Mouse (Mus musculus): ENCODE measurements around the gene Cabp1.
A peak's percentile ranks its signal among the peaks of the same experiment; 100 is the strongest.

Gene Cabp1

DNA sequence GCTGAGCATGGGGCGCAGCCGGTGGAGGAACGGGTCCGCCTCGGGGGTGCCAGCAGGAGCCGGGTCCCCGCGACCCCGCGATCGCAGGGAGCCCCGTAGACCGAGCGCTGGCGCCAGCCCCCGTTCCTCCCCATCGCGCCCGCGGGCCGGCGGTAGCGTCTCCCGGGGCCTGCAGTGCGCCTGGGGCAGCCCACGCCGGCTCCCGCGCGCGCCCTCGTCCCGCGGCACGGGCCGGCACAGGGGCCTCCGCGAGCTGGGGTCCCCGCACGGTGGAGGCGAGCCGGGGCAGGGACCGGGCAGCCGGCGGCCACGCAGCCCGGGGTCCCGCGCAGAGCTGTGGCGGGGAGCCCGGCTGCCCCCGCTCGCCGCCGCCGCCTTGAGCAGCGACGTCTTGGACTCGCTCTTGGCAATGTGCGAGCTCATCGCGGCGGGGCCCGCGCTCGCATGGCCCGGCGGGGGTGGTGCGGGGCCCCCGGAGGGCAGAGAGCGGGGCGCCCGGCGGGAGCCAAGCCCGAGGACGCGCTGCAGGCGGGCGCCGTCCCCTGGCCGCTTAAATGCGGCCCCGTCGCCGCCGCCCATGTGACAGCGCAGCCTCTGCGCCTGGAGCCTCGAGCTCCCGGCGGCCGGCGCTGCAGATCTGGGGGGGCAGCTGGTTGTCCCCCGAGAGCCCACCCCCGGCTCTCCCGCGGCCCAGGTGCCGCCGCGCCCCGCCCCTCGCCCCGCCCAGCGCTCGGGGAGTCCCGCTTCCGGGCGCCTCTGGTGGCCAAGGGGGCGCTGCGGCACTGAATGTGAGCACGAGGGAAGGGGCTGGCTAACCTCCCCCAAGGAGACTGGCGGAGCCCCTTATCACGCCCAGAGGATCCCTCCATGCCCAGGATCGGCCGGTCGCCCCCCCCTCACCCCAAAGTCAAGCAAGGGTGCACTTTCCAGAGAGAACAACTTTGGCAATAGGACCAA is at the start of gene Cabp1:
Cabp1 (minus strand) TSS at position 713 of the 957 bp plus-strand sequence.
- peak; percentile 61 to 86 for DNase-seq

DNA sequence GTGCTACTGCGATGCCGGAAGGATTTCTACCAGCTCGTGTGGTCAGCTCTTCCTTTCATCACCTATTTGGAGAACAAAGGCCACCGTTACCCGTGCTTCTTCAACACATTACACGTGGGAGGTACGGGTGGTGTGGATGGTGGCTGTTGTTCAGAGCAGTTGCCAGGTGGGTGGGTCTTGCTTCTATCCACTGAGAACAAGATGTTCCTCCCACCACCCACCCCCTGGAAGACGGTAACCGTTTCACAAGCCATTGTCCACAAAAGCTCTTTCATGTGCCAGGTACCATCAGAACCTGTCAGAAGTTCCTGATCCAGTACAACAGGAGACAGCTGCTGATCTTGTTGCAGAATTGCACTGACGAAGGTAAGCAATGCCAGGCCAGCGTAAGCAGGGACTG is 46.0 kb upstream of the Cabp1 start:
- no peak for DNase-seq

DNA sequence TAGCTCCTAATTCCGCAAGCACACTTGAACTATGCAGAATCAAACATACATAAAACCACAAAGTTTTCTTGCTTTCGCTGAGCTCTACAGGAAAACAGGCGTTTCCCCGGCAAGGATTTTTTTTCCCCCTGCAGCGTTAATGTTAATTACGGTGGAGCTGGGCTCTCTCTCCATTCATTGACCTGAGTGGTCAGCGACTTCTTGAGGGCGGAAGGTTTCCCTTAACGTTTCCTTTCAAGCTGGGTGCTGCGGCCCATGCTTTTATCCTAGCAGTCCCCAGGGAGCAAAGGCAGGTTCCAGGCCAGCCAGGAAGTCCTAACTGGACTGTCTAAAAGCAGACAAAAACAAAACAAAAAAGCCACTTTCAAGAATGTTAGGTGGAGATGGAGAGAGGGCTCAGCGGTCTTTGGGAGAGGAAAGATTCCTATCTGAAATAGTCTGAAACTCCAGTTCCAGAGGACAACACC is 44.6 kb upstream of the Cabp1 start:
- no peak for DNase-seq

DNA sequence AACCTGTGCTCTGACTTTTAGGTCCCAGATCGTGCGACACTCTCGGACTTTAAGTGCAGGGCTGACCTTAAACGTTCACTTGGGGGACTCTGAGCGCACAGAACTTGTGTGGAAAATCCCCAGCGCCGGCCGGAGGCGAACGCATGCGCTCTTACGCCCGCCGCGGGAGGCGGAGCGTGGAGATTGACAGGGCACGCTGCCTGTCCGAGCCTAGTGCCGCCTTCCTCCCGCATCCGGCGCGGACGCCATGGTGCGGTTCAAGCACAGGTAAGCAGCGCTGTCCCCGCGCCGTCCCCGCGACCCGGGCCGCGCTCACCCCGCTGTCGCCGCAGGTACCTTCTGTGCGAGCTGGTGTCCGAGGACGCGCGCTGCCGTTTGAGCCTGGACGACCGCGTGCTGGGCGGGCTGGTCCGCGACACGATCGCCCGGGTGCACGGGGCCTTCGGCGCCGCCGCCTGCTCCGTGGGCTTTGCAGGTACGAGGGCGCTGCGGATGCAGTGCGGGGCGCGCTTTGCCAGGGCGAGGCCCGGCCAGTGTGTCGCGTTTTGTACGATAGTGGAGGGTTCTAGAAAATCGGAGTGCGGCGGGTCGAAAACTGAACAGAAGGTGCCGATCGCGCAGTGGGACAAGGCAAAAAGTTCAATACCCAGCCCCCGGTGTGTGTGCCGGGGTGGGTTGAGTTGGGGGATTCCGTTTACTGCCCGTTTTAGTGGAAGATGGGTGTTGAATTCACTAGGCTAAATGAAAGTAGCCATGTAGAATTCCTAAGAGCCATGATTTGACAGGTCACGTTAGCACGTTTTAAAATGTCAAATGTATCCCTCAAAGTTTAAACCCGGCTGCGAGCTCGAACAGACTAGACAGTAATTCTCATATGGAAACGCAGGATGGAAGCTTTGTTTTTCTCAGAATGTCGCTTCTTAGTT is 43.9 kb upstream of the Cabp1 start:
- DNase-seq = peak; percentile 94 to 97

DNA sequence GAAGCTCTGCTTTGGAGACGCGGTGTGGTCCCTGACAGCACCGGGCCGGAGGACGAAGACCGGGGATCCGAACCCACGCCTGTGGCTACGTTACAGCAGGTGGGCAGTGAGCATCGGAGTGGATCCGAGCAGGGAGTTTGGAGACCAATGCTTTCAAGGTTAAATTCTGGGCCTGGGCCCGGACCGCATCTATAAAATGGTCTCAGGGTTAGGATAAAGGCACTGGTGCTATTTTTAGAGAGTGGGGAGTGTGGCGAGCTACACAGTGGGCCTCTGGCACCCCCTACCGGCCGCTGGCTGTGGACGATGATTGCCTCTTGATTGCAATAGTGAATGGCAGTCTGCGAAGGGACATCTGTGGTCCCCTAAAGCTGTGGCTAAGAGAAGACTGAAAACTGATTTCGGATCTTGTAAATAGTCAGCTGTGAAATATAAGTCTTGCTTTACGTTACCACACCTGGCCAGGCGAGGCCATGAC is 41.6 kb upstream of the Cabp1 start, which contains the start of gene Pop5:
Pop5 (plus strand) TSS at position 51 of the 478 bp plus-strand sequence.
- peak; percentile 96 to 98 for DNase-seq

DNA sequence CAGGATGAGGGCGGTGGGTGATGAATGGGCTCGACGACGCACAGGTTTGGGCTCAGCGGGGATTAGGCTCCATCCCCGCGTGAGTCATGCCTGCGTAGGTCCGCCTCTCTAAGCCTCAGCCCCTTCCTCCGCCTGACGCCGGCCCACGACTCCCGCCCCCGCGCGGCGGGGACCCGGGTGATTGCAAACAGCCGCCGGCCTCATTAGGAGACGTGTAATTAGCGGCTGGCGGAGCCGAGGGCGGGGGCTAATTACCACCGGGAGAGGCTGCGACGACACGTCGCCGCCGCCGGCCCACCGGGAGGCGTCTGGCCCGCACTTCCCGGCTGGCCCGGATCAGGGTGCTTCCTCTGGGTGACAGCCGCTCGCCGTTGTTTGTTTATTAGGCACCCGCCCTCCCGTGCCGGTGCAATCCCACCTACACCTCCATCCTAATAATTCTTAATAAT is 41.2 kb upstream of the Cabp1 start:
- peak; percentile 78 to 84 for DNase-seq

DNA sequence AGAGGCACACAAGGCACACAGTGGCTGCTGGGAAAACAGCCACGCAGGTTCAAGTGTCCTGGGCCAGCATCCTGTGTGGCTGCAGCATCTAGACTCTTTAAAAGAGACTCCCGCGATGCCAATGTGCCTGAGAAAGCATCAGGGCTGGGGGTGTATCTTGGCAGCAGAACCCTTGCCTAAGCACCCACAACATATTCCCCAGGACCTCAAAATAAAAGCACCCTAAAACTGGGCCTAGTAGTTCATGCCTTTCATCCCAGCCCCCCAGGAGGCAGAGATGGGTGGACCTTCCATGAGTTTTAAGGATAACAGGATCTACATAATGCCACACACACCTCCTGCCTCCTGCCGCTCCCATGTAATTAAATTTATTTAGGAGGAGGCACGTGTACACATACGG is 40.3 kb upstream of the Cabp1 start:
- DNase-seq = no peak

DNA sequence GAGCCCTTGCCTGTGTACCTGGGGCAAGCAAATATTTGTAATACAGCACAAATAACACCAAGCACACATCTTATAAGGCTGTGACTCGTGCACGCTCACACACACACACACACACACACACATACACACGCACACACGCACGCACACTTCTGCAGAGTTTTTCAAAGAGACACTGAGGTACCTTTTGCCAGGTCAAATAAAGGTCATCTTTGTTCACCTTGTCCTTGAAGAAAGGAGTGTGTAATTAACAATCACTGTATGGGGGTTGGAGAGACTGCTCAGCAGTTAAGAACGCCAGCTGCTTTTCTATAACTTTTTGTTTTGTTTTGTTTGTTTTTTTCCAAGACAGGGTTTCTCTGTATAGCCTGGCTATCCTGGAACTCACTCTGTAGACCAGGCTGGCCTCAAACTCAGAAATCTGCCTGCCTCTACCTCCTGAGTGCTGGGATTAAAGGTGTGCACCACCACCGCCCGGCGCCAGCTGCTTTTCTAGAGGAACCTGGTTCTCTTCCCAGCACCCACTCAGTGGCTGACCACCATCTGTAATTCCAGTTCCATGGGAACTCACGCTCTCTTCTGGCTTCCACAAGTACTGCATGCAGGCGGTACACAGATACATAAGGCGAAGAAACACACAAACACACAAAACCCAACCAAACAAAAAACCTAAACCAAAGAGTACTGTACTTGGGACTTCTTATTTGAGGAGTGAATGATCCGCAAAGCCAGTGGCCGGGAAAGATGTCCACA is 39.0 kb upstream of the Cabp1 start:
- no peak for DNase-seq

DNA sequence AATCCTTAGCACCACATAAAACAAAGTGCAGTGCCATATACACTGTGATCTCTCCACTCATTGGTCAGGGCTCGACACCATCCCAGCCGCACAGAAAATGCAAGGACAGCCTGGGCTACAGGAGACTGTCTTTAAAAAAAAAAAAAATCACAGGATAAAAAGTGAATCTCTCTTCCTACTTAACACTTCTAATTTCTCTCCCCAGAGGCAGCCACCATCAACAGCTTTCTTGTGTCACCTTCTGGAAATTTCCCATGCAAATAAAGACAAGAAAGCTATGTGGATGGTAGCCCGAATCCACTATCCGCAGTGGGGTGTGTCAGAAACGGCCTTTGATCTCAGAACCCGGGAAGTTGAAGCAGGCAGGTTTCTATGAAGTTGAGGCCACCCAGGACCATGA is 38.3 kb upstream of the Cabp1 start:
- no peak for DNase-seq

DNA sequence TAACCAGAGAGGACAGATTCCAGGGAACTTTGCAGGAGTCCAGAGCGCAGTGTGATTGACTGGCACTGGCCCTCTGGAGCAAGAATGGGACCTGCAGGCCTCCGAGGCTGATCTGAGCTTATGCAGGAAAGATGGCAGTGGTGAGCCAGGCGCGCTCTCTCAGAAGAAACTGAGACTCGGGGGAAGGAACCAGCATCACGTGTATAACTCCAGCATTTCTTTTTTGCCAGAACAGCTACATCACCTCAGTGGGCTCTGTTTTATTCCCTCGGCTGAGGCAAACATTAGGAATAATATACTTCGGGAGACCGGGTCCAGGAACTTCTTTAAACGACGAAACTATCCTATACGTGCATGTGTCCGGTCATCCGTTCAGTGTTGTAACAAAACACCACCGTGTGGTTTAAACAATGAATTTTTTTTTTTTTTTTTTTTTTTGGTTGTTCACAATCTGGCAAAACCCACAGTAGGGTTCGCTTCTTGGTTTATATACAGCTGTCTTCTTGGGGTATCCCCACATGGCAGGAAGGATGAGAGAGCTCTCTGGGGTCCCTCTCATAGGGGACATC is 37.5 kb upstream of the Cabp1 start:
- DNase-seq = no peak

DNA sequence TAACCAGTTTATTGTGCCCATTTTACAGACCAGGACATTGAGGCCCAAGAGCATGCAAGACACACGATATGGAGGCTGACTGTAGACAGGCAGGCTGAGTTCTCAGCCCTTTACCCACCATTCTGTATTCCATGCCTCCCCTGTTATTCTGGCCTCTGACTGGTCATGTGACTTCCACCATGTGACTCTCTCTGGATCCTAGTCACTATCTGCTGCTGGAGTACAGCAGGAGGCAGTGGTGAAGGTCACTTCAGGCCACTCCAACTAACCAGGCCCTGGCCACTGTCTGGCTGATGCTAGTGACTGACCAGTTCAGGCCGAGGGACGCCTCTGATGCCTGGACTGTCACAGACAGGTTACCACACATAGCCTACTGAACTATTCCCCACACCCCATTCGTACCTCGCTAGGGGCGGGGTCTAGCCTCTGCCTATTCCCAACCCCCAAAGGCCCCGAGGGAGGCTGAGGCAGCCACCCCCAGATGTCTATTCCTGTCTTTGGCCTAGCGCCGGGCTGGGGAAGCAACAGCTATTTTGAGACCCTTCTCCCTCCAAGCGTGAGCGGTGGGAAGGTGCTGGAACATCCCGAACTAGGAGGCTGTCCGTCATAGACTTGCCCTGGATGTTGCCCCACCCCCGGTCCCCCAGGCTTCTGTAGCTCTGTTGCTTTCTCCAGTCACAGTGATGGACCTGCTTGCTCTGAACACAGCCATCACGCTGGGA is 36.8 kb upstream of the Cabp1 start:
- no peak for DNase-seq

DNA sequence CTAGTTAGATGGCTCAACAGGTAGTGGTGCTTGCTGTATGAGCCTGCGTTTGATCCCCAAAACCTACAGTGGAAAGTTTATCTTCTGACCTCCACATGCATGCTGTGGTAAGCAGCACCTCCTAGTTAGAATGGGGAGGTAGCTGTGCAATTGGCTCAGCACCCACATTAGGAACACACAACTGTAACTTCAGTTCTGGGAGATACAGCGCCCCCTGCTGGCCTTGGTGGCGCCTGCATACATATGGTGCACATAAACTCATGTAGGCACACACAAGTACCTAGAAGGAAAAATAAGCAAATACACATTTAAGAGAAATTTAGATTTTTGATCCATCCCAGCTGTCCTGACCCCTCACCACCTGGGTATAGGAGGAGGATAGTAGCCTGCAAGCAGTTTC is 28.3 kb upstream of the Cabp1 start:
- no peak for DNase-seq

DNA sequence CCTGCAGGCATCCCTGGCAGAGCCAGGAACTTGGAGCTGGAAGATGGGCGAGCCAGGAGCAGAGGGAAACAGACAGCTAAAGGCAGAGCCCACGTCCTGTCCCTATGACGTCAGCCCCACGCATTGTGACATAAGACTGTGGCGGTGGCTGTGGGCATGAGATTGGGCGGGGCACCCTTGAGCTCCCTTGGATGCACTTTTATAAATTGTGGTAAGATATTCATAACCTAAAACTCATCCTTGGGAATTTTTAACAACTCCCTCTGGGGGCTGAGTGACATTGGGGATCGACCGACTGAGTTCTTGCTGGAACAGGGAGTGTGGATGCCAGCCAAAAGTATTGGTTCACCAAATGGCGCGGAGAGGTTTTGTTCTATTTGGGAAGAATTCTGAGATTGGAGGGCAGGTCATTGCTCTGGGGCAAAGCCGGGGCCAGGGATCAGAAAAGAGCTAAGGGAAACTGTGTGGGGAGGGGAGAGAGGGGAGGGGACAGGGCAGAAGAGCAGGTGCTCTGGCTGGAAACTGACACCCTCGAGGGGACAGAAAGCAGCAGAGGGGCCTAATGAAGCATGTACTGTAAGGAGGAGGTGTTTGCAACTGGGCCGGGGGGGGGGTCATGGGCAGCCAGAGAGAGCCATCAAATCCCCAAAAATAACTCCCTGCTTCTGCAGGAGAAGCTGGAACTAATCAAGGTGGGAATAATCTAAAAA is 26.9 kb upstream of the Cabp1 start:
- peak; percentile 56 to 62 for DNase-seq

DNA sequence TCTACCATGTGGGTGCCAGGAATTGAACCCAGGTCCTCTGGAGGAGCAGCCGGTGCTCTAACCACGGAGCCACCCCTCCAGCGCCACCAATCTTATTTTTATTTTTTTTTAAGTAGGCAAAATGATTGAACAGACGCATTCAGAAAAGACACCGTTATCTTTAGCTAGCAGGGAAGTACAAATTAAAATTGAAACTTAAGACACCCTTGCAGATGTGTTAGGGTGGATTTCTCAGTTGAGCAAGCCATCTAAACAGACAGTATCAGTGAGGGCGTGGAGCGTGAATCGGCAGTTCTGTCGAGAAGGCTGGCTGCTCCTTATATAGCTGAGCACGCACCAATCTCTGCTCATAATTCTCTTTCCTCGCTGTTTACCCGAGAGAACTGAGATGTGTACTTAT is 23.8 kb upstream of the Cabp1 start:
- DNase-seq = no peak

DNA sequence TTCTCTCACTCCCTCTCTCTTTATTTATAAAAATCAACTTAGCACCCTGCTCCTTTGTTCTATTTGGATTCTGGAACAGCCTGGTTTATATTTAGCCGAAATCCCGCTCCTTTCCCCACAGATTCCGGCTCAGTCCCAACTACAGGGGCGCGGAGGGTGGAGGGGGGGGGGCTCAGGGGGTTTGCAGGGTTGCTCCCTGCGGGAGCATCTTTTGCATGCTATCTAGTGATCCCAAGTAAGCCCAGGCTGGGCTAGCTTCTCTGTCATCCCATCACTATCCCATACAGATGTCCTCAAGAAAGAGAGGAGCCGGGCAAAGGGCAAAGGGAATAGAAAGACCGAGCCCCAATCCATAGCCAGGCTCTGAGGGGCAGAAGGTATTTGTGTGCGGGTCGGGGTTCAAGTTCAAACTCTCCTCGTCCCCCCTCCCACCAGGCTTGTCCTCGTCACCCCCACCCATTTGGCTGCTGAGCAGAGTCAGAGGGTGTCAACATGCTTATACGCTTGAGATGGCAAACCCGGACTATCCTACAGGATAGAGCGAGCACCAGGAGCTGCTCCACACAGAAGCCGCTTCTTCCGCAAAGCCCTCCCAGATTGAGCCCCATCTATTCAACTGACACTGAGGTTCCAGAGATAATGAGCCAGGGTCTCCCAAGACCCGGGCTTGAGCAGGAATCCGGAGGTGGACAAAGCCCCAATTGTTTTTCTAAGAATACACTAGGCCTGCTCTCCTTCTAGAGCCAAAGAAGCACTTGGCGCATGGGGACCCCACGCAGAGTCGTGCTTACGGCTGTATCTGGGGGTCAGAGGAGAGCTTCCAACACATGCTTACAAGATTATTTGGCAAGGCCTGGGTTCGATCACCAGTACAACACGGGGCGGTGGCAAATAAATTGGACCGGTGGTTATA is 21.3 kb upstream of the Cabp1 start:
- DNase-seq = peak; percentile 38 to 43

DNA sequence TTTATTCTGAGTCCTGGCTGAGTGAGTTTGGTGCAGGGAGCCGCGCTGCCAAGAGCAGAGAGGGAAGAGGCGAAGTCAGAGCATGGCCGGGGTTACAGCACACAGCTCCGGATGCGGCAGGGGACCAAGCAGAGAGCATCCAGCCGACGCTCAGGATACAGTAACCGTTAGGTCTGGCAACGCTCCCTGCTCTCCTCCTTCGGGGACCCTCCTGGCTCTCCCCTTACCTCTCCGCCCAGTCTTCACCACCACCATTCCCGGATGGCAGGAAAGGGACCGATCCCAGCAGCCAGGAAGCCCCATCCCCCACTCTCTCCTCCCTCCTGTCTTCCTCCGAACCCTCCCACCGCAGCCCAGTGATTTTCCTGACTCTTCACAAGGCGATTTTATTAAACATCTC is 20.7 kb upstream of the Cabp1 start:
- DNase-seq = peak; percentile 84 to 87

DNA sequence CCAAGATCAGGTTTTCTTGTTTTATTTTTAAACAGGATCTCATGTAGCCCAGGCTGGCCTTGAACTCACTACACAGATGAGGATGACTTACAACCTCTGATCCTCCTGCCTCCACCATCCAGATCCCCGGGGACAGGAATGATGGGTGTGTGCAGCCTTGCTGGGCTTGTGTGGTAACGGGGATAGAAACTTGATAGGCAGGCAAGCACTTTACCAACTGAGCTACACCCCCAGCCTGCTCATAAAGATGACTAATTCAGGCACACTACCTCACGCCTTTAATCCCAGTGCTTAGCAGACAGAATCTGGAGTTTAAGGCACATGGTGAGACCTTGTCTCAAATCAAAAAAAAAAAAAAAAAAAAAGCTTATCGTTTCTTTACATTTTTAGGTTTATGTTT is 18.7 kb upstream of the Cabp1 start:
- DNase-seq = no peak

DNA sequence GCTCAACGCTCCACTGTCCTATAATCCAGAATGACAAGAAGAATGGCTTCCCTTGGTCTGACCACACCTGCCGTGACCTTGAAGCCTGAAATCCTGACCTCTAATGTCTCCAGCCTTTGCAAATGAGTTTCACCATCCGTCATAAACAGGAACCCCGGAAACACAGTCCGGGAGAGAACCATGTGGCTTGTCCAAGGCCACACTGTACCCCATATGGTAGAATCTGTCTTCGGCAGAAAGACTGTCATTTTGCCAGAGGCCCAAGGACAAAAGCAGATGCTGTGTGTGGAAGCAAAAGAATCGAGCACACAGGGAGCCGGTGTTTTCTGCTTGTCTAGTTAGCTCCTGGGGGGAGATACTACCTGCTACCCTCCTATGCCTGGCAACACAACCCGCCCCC is 18.3 kb upstream of the Cabp1 start:
- DNase-seq = no peak

DNA sequence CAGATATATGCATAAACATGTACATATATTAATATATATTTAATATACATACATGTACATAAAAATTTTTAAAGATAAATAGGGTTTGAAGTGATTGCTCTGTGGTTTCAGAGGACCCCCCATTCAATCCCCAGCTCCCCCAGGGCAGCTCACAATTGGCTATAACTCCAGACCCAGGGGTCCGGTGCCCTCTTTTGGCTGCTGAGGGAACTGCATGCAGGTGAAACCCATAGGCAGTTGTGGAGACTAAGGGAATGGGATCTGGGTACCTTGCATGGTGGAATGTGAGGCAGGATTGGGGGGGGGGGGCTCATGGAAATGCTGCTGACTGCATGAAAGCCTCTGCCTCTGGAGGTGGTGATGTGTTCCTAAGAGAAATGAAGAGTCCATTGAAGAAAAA is 16.2 kb upstream of the Cabp1 start:
- DNase-seq = peak; percentile 56 to 72

DNA sequence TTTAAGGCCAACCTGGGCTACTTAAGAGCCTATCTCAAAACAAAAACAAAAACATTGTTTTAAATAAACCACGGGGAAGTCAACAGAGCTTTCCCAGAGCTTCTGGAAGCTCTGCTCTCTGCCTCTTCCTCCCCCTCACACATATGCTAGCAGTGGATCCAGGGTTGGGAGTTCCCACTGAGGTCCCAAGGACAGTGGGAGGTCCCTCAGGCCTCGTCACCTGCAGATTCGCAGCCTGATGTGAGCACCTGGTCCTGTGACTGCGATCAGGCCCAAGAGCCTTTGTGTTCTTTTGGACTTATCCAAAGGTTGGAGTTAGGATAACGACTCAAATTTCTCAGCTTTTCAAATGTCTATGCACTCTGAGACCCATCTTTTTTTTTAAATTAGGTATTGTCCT is 14.4 kb upstream of the Cabp1 start:
- DNase-seq = no peak
